Mouse (Mus musculus) heart, adult 9 months (tissue): ENCODE data around the gene Cgnl1.

Experiments used
- DNase-seq, 2 experiments: peaks; one replicate each; pipeline ENCODE4 v3.0.0; 2022; ENCODE audit warnings: low spot score in 2 of 2

The Cgnl1 gene

DNA sequence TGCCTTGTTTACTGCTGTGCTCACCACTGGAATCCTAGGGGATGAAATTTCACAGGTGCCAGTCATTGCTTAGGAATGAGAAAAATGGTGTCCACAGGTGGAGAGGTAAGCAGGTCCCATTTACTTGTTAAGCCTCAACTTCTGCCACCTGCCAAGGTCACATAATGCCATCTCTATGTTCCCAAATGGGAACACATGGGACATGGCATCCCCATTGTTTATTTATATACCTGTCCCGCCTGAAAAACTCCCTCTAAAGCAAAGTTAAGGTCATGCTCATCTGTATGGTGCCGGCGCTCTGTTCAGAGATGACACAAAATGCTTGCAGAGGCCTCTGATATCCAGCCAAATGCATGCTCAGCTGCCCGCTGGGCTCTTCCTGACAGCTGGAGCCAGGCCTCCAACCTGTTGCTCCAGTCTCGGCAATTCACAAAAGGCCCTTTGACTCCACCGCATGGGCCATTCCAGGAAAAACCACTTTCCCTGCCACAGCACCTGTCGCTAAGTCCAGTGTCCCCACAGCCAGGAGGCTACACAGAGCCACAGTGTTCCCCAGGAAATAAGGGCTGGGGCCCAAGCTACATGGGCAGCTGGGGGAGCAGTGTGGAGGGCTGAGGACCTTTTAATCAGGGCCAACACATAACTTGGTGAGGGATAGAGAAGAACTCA lies 192.4 kb downstream of the Cgnl1 start:
- DNase-seq = no peak
